Mouse (Mus musculus) spleen, adult 2 months (tissue): ENCODE measurements around the gene Ppp1ca. TPM values are rescaled to one million over a fixed set of nuclear protein-coding genes. Genes with fewer than 3 reads are reported as not detected.

ENCODE experiments used
- DNase-seq, 2 experiments: peaks; one replicate each; pipeline versions ENCODE4 v3.0.0 to v3.0.0-alpha.2; 2012 to 2021; ENCODE audit warnings: low spot score in 2 of 2, low read depth in 1 of 2
- H3K27ac ChIP-seq: fragments of 200-500 bp; 2 replicates; pipeline ENCODE4 v1.5.1; 2012; ENCODE audit warnings: low read length, inconsistent platforms; ENCODE audit not compliant: insufficient read depth
- H3K27me3 ChIP-seq: fragments of 200-500 bp; 2 replicates; pipeline ENCODE4 v1.6.1; 2012; ENCODE audit warnings: mild to moderate bottlenecking, moderate library complexity, low read length, inconsistent platforms; ENCODE audit not compliant: control insufficient read depth, insufficient read depth
- H3K36me3 ChIP-seq: fragments of 200-500 bp; 2 replicates; pipeline ENCODE4 v1.6.1; 2012; ENCODE audit warnings: mild to moderate bottlenecking, low read length, inconsistent platforms; ENCODE audit not compliant: control insufficient read depth, insufficient read depth
- H3K4me1 ChIP-seq: fragments of 200-500 bp; 2 replicates; pipeline ENCODE4 v1.6.1; 2011; ENCODE audit warnings: inconsistent platforms; ENCODE audit not compliant: control insufficient read depth, insufficient read depth, insufficient read length
- H3K4me3 ChIP-seq: fragments of 200-500 bp; 2 replicates; pipeline ENCODE4 v1.5.1; 2011; ENCODE audit warnings: mild to moderate bottlenecking, inconsistent platforms; ENCODE audit not compliant: insufficient read depth, insufficient read length; ENCODE audit errors: extremely low read depth
- CTCF ChIP-seq: fragments of 200-500 bp; IDR thresholded peaks from 2 replicates; pipeline ENCODE4 v1.5.1; 2011; ENCODE audit warnings: mild to moderate bottlenecking, inconsistent platforms; ENCODE audit not compliant: insufficient read depth, insufficient read length, insufficient replicate concordance; ENCODE audit errors: extremely low read depth
- POLR2A ChIP-seq: fragments of 200-500 bp; IDR thresholded peaks from 2 replicates; pipeline ENCODE4 v1.6.1; 2011; ENCODE audit warnings: low read depth, low read length, inconsistent platforms
- WGBS: fragments of 180-500 bp; shearing (Covaris S2); methylation state at CpG from one replicate; pipeline ENCODE4 v1.1.7; 2018; 5-methylcytosine and 5-hydroxymethylcytosine counted together
- polyA plus RNA-seq: library from polyadenylated mRNA; depleted of rRNA; stranded (reverse); fragments of >200 nt; gene quantifications from 2 replicates; pipeline ENCODE4 v1.2.3, GENCODE M21; 2012

The Ppp1ca gene
- polyA plus RNA-seq, 1 experiment = 481 TPM

DNA sequence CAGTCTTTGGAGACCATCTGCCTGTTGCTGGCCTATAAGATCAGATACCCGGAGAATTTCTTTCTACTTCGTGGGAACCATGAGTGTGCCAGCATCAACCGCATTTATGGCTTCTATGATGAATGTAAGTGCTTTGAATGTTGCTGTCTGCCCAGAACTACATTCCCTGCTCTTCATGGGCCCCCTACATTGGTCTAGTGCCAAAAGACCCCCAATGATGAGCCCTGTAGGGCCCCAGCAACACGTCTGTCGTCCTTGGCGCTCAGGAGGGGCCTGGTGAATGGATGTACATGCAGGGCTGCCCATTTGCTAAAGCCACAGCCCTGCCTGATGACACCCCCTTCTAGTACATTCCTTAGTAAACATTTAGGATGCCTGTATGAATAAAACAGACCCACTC lies 1.3 kb downstream of the Ppp1ca start:
- peak overlapping the region; percentile 94 for H3K27ac ChIP-seq
- peaks cover 21% of the 10 kb centered on the region; the same call in 1 of the 2 replicates for H3K4me1 ChIP-seq
- no peaks in the 10 kb centered on the region for H3K27me3 ChIP-seq
- 50% methylated on average over 6 of the region's 6 CpGs for WGBS
- DNase-seq = no peak
- peak overlapping the region; percentile 89 for H3K4me3 ChIP-seq
- TF ChIP-seq POLR2A = no peak
- no peak for TF ChIP-seq CTCF
- peaks cover 48% of the 10 kb centered on the region for H3K36me3 ChIP-seq

GRCm38 (mm10) chr19:4194021-4194724 lies 2.3 kb downstream of the Ppp1ca start:
- H3K4me3 ChIP-seq = no peak overlapping the region
- no peak for TF ChIP-seq POLR2A
- peak overlapping the region; percentile 8; the same call in 1 of the 2 replicates for H3K27ac ChIP-seq
- H3K36me3 ChIP-seq = peaks cover 42% of the 10 kb centered on the region
- DNase-seq = no peak
- no peaks in the 10 kb centered on the region for H3K27me3 ChIP-seq
- H3K4me1 ChIP-seq = peaks cover 13% of the 10 kb centered on the region; the same call in 1 of the 2 replicates
- 84% methylated on average over 8 of the region's 8 CpGs for WGBS

GRCm38 (mm10) chr19:4194776-4195650 lies 3.1 kb downstream of the Ppp1ca start:
- 87% methylated on average over 12 of the region's 12 CpGs for WGBS
- H3K4me1 ChIP-seq = peaks cover 14% of the 10 kb centered on the region; the same call in 1 of the 2 replicates

GRCm38 (mm10) chr19:4196048-4196447 lies 4.2 kb downstream of the Ppp1ca start:
- peak overlapping the region; percentile 11; the same call in 1 of the 2 replicates for H3K27ac ChIP-seq

More at GRCm38 (mm10) chr19:4194776-4195650, 3.1 kb downstream of the Ppp1ca start:
- peaks cover 40% of the 10 kb centered on the region for H3K36me3 ChIP-seq
- no peak overlapping the region for H3K27ac ChIP-seq
- H3K4me3 ChIP-seq = no peak overlapping the region
- TF ChIP-seq CTCF (no peak), POLR2A (no peak)
- no peaks in the 10 kb centered on the region for H3K27me3 ChIP-seq
- DNase-seq = no peak

DNA sequence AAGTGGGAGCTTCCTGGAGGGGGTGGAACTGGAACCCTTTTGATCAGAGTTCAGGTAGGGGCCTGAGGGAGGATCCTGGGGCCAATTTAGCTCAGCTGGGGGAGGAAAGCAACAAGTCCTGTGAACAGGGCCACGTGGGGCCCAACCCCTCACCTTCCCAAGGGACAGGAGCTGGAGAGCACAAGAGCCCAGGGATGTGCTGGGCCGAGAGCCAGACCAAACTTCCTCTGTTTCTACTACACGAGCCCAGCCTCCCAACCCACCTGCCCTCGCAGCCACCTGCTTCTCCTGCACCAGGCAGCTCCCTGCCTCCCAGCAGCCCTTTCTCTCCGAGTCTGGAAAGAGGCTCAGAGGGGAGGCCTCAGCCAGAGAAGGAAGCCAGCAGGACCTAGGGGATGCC lies 4.7 kb downstream of the Ppp1ca start:
- Histone ChIP-seq H3K27ac (peak overlapping the region; percentile 11; the same call in 1 of the 2 replicates), H3K27me3 (no peaks in the 10 kb centered on the region), H3K4me1 (peaks cover 23% of the 10 kb centered on the region; the same call in 1 of the 2 replicates), H3K36me3 (peaks cover 40% of the 10 kb centered on the region), H3K4me3 (no peak overlapping the region)
- WGBS = 19% methylated on average over 5 of the region's 5 CpGs
- DNase-seq = no peak
- no peak for TF ChIP-seq CTCF

More at GRCm38 (mm10) chr19:4196048-4196447, 4.2 kb downstream of the Ppp1ca start:
- Histone ChIP-seq H3K4me1 (peaks cover 23% of the 10 kb centered on the region; the same call in 1 of the 2 replicates), H3K36me3 (peaks cover 40% of the 10 kb centered on the region), H3K27me3 (no peaks in the 10 kb centered on the region), H3K4me3 (no peak overlapping the region)
- TF ChIP-seq POLR2A (no peak), CTCF (no peak)
- 49% methylated on average over 2 of the region's 2 CpGs for WGBS
- DNase-seq = no peak

DNA sequence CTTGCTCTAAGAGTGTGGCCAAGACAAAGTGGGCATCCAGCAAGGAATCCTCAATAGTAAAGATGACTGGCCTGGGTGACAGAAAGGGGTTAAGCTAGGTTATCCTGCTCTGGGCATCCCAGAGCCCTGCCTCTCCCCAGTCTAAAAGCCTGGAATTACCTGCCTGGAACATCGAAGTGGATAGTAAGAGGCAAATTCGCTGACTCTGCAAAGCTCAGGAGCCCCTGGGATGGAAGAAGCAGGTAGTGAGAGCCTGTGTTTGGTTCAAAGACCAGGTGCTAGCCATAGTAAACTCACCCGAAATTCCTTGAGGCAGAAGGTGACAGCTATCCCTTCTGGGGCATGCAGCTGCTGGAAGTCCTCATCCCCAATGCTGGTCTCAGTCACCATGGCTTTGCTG lies 5.3 kb downstream of the Ppp1ca start:
- WGBS = 87% methylated on average over 3 of the region's 3 CpGs
- peaks cover 40% of the 10 kb centered on the region for H3K36me3 ChIP-seq

More for the DNA sequence above, 5.3 kb downstream of the Ppp1ca start:
- Histone ChIP-seq H3K4me3 (no peak overlapping the region), H3K27ac (no peak overlapping the region; the same call in 1 of the 2 replicates), H3K27me3 (no peaks in the 10 kb centered on the region), H3K4me1 (peaks cover 29% of the 10 kb centered on the region; the same call in 1 of the 2 replicates)
- no peak for TF ChIP-seq POLR2A
- TF ChIP-seq CTCF = no peak
- no peak for DNase-seq
